Mouse (Mus musculus): ENCODE measurements around the gene Nfkbie. TPM values are rescaled to one million over a fixed set of nuclear protein-coding genes. Genes with fewer than 3 reads are reported as not detected.

Gene Nfkbie
- polyA plus RNA-seq, 1 experiment from 2014 or later = 2.0 TPM

DNA sequence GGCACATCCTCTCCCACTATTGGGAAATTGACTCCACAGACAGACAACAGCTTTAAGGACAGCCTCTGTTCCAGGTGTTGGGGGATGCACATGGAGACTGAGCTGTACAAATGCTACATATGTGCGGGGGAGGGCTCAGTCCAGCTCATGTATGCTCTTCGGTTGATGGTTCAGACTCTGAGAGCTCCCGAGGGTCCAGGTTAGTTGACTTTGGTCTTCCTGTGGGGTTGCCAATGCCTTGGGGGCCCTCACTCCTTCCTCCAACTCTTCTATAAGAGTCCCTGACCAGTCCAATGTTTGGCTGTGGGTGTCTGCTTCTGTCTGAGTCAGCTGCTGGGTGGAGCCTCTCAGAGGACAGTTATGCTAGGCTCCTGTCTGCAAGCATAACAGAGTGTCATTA lies 2.4 kb upstream of the Nfkbie start:
- H3K4me2 ChIP-seq = no peak overlapping the region
- H3K36me3 ChIP-seq = no peaks in the 10 kb centered on the region
- H3K27me3 ChIP-seq (replicated peaks) = peaks cover 79% of the 10 kb centered on the region
- WGBS (ENCODE audit: insufficient replicate concordance) = 66% methylated on average over 3 of the region's 3 CpGs
- H3K4me1 ChIP-seq = peaks cover 47% of the 10 kb centered on the region
- H3K27ac ChIP-seq = no peak overlapping the region
- H3K9me3 ChIP-seq (replicated peaks) = no peaks in the 10 kb centered on the region
- H3K9ac ChIP-seq = no peak overlapping the region
- ATAC-seq = no peak
- H3K4me3 ChIP-seq = no peak overlapping the region

DNA sequence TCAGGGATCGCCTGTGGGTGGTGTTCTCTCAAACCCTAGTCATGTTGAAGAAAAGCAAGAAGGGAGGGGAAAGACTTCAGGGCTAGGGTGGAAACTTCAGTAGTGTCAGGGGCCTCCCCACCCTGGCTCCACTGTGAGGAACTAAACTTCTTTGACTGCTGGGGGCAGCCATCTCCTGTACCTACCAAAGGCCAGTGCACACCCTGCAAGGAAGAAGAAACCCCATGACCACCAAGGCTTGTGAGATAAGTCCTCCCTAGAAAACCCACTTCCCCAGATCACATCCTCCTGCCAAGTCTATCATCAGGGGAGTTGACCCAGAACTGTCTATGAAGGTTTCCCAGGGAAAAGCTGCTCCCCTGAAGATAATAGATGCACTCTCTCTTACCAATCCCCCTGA lies 1.1 kb upstream of the Nfkbie start:
- H3K4me2 ChIP-seq = no peak overlapping the region

DNA sequence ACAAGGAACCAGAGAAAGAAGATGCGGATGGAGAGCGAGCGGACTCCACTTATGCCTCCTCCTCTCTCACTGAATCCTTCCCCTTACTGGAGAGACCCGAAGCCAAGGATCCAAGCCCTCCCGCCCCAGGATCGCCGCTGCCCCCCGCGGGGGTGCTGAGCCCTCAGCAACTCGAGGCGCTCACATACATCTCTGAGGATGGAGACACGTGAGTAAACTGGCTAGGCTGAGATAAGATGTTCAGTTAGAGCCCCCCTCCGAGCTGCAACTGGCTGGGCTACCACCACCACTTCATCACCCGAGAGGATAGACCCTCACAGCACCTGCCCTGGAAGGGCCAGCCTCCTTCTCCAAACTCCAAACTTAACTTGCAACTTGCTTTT lies 595 bp downstream of the Nfkbie start:
- ATAC-seq = no peak
- WGBS (ENCODE audit: insufficient replicate concordance) = 2% methylated on average over 14 of the region's 14 CpGs
- H3K27me3 ChIP-seq (replicated peaks) = peaks cover 59% of the 10 kb centered on the region
- H3K4me3 ChIP-seq = peak overlapping the region; percentile 58
- H3K27ac ChIP-seq = no peak overlapping the region
- H3K4me2 ChIP-seq = peak overlapping the region; percentile 84
- H3K9me3 ChIP-seq (replicated peaks) = no peaks in the 10 kb centered on the region
- H3K9ac ChIP-seq = peak overlapping the region; percentile 54
- peaks cover 31% of the 10 kb centered on the region for H3K4me1 ChIP-seq
- H3K36me3 ChIP-seq = peaks cover 5% of the 10 kb centered on the region; the same call in 1 of the 2 replicates

More for the DNA sequence above, 1.1 kb upstream of the Nfkbie start:
- no peak for ATAC-seq
- Histone ChIP-seq H3K27ac (no peak overlapping the region), H3K9ac (no peak overlapping the region), H3K4me1 (peaks cover 35% of the 10 kb centered on the region), H3K4me3 (no peak overlapping the region), H3K9me3 (replicated peaks) (no peaks in the 10 kb centered on the region), H3K27me3 (replicated peaks) (peaks cover 75% of the 10 kb centered on the region), H3K36me3 (no peaks in the 10 kb centered on the region)
- WGBS (ENCODE audit: insufficient replicate concordance) = 26% methylated on average over 1 of the region's 1 CpGs

DNA sequence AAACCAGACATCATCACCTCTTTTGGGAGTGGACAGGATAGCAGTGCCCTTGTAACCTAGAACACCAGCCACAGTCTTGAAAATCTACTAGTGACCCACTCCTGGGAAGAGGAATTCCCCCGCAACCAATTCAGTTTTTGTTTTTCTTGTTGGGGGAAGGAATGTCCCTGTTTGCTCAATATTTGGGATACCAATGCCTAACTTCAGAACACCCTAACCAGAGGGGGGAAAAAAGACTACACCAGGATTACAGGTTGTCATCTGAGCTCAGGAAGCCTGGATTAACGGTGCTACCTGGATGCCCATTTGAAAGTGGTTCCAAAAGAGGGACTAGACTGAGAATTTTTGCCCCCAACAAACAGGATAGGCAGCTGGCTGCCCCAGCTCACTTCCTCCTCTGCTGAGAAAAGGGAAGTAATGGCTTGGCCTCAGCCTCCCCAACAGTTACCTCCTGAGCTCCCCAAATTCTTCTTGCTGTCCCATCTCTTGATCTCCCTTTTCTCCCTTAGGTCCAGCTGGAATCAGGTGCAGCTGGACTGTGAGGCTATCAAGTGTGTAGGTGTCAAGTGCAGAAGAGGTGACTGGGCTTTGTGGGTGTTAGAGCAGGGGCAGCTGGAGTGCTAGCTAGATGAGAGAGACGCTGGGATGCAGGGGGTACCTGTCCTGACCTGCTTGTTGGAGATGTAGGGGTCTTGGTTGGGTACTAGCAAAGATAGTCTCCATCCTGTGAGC lies 1.2 kb downstream of the Nfkbie start:
- H3K27ac ChIP-seq = no peak overlapping the region
- H3K4me2 ChIP-seq = peak overlapping the region; percentile 84
- peaks cover 31% of the 10 kb centered on the region for H3K4me1 ChIP-seq
- no peaks in the 10 kb centered on the region for H3K9me3 ChIP-seq (replicated peaks)
- no peak for ATAC-seq
- peaks cover 5% of the 10 kb centered on the region; the same call in 1 of the 2 replicates for H3K36me3 ChIP-seq
- peak overlapping the region; percentile 58 for H3K4me3 ChIP-seq
- 38% methylated on average over 3 of the region's 3 CpGs for whole genome bisulfite sequencing (ENCODE audit: insufficient replicate concordance)
- H3K27me3 ChIP-seq (replicated peaks) = peaks cover 53% of the 10 kb centered on the region
- peak overlapping the region; percentile 54; the same call in 1 of the 2 replicates for H3K9ac ChIP-seq

DNA sequence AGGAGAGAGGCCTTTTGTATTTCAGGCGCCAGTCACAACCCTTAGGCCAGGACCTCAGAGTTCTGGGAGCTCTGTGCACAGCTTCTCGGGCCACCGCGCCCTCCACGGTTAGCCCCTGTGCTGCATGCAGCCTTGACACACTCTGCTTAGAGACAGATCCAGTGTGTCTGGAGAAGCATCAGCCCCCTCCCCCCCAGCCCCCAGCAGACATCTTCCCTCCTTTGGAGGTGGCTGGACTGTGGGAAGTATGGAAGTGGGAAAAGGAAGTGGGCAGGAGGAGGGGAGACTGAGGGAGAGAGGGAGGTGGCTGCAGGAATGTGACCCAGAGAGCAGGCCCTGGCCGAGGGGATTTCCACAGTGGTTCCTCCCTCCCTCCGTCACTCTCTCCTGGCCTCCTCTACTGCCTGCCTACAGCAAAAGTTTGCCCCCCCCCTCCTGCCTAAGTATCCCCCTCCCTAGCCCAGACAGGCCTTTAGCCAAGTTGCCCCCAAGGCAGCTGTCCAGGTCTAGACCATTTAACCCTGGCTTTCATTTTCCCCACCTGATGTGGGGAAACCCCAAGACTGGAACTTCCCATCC lies 1.8 kb downstream of the Nfkbie start:
- peaks cover 48% of the 10 kb centered on the region for H3K27me3 ChIP-seq (replicated peaks)
- ATAC-seq = no peak
- 37% methylated on average over 6 of the region's 7 CpGs for WGBS (ENCODE audit: insufficient replicate concordance)

DNA sequence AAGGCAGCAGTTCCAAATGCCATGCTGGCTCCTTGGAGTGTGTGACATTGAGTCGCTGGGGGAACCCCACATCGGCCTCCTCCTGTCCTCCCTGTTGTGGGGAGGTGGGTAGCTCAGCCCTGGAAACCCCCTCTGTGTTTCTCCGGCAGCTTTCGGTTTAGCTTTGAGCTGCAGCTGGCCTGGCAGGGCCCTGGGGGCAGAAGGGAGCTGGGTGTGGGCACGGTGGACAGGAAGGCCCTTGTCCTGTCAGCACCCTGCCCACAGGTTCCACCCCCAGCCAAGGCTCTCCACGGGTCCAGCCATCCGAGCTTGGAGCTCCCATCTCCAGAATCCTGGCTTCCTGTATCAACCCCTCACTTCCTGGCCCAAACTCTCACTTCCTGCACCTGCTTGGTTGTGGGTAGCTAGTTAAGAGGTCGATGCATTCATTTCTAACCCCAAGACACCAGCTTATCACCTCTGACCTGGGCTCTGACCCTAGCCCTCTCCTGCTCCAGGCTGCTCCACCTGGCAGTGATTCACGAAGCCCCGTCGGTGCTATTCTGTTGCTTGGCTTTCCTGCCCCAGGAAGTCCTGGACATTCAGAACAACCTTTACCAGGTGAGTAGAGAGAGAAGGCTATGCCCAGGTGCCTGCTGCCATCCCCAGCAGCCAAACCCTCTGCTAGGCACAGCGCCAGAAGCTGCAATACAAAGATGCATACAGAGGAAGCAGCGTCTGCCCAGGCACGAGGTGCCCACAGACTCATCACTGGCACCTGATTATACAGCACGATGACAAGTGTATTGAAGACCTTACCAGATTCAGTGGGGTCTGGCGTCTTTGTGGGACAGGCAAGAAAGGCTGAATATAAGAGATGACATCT lies 2.7 kb downstream of the Nfkbie start:
- Histone ChIP-seq H3K4me3 (no peak overlapping the region), H3K4me2 (peak overlapping the region; percentile 84; the same call in 1 of the 2 replicates), H3K27me3 (replicated peaks) (peaks cover 47% of the 10 kb centered on the region), H3K4me1 (peaks cover 27% of the 10 kb centered on the region), H3K9ac (no peak overlapping the region), H3K27ac (no peak overlapping the region), H3K36me3 (peaks cover 5% of the 10 kb centered on the region; the same call in 1 of the 2 replicates), H3K9me3 (replicated peaks) (no peaks in the 10 kb centered on the region)
- ATAC-seq = no peak
- 57% methylated on average over 16 of the region's 16 CpGs for WGBS (ENCODE audit: insufficient replicate concordance)

More for the DNA sequence above, 1.8 kb downstream of the Nfkbie start:
- Histone ChIP-seq H3K4me3 (0 out of 2 replicates have a peak overlapping the region, but pooled peaks have one; percentile 58), H3K36me3 (peaks cover 5% of the 10 kb centered on the region; the same call in 1 of the 2 replicates), H3K4me2 (peak overlapping the region; percentile 84), H3K9me3 (replicated peaks) (no peaks in the 10 kb centered on the region), H3K4me1 (peaks cover 27% of the 10 kb centered on the region), H3K27ac (no peak overlapping the region), H3K9ac (no peak overlapping the region)

DNA sequence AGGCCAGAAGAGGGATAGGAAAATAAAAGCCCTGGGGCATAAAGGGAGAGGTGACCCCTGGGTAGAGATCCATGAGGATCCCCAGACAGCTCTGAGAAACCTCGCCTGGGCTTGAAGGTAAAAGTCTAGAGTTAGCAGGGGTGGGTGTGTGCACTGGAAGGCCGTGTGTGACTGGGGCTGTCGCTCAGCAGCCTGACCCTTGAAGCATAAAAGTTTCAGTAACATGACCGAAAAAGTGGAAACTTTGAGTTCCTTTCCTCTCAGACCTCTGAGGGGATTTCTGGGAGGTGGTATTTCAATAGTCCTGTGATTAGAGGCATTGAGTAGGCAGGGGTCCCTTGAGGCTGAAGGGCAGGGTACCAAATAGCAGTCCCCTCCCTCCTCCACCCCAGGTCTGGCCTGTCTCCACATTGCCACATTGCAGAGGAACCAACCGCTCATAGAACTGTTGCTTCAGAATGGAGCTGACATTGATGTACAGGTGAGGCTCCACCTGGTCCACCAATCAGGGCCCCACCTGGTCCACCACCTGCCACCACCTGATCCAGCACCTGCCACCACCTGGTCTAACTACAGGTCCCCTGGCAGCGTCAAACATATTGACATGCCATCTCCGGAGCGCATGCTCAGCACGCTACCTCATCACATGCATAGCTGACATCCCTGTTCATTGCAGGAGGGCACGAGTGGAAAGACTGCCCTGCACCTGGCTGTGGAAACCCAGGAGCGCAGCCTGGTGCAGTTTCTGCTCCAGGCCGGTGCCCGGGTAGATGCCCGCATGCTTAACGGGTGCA lies 4.4 kb downstream of the Nfkbie start:
- peaks cover 33% of the 10 kb centered on the region for H3K4me1 ChIP-seq
- ATAC-seq = no peak
- WGBS (ENCODE audit: insufficient replicate concordance) = 79% methylated on average over 15 of the region's 15 CpGs
- H3K4me3 ChIP-seq = no peak overlapping the region
- H3K4me2 ChIP-seq = no peak overlapping the region
- H3K36me3 ChIP-seq = peaks cover 5% of the 10 kb centered on the region; the same call in 1 of the 2 replicates
- H3K27ac ChIP-seq = no peak overlapping the region
- H3K9ac ChIP-seq = no peak overlapping the region
- H3K9me3 ChIP-seq (replicated peaks) = no peaks in the 10 kb centered on the region
- peaks cover 34% of the 10 kb centered on the region for H3K27me3 ChIP-seq (replicated peaks)

DNA sequence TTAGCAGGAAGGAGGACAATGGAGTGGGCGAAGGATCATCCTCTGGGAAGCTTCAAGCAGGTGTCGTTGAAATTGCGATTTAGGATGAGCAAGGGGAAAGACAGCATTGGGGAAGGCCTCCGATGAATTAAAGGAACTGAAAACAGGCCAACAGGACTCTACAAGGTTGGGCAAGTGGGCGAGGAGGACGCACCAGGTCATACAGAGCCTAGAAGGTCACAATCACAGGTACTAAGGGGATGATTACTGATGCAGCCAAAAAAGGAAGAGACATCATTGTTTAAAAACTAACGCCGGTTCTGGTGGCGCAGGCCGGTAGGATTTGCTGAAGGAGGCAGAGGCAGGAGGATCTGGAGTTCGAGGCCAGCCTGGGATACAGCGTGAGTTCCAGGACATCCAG lies 7.7 kb downstream of the Nfkbie start:
- peaks cover 39% of the 10 kb centered on the region for H3K4me1 ChIP-seq
- peak overlapping the region; percentile 97 for H3K4me2 ChIP-seq
- ATAC-seq = no peak
- H3K9ac ChIP-seq = no peak overlapping the region
- H3K4me3 ChIP-seq = no peak overlapping the region
- H3K27me3 ChIP-seq (replicated peaks) = peaks cover 9% of the 10 kb centered on the region
- H3K9me3 ChIP-seq (replicated peaks) = no peaks in the 10 kb centered on the region
- WGBS (ENCODE audit: insufficient replicate concordance) = 65% methylated on average over 12 of the region's 12 CpGs
- no peak overlapping the region for H3K27ac ChIP-seq
- peaks cover 38% of the 10 kb centered on the region for H3K36me3 ChIP-seq

DNA sequence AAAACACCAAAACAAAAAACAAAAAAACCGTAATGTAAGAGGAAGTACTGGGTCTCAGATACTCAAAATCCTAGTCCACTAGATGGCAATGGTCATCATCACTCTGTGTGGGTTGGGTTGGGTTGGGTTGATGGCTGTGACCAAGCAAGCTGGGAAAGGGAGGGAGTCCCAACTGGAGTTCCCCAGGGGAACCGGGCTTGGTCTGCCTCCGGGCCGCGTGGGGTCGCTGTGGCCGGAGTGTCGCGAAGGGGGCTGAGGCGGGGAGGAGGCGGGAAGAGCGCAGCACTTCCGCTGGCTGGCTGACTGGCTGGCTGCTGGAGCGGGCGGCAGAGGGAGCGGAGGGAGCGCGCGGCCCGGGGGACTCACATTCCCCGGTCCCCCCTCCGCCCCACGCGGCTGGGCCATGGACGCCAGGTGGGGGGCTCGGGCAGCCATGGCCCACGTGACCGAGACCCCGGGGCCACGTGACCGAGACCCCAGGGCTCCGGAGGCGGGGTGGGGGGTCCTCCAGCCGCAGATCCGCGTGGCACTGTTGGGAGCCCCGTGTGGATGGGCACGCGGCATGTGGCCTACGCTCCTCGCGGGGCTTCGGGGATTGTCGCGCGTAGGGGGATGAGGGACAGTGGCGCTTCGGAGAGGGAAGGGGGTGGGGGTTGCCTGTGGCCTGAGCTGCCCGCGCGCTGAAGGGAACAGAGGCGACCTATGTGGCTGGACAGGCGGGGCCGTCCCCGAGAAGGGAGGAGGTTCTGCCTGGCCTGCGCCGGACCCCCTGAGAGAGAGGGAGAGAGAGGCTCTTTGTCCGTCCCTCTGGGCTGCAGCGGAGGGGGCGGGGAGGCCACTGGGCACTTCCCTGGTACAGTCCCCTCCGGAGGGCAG lies 8.4 kb downstream of the Nfkbie start, which contains the start of gene Slc35b2:
TSS of gene Slc35b2 (plus strand) at position 220 of the 876 bp plus-strand sequence.
- Histone ChIP-seq H3K4me3 (peak within 1 kb of the TSS; percentile 86), H3K9me3 (replicated peaks) (no peaks in the 10 kb centered on the region), H3K4me1 (peaks cover 44% of the 10 kb centered on the region), H3K36me3 (peaks cover 44% of the 10 kb centered on the region), H3K27ac (peak within 1 kb of the TSS; percentile 81), H3K9ac (peak within 1 kb of the TSS; percentile 97), H3K4me2 (peak within 1 kb of the TSS; percentile 97), H3K27me3 (replicated peaks) (peaks cover 2% of the 10 kb centered on the region; the same call in 1 of the 2 replicates)
- ATAC-seq = peak; percentile 79
- under 1% methylated on average over 58 of the region's 61 CpGs for WGBS (ENCODE audit: insufficient replicate concordance)

DNA sequence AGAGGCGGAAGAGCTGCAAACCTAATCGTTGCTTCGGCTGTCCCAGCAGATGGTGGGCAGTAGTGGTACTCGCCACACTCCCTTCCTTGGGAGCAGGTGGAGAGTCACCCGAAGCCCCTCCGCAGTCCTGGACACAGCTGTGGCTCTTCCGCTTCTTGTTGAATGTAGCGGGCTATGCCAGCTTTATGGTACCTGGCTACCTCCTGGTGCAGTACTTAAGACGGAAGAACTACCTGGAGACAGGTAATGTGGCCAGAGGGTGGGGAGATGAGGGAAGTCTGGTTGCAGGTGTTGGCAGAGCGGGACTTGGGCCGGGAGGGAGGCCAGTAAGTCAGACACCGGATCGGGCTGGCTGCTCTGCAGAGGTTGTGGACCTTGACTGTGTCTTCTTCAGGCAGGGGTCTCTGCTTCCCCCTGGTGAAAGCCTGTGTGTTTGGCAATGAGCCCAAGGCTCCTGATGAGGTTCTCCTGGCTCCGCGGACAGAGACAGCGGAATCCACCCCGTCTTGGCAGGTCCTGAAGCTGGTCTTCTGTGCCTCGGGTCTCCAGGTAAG lies 9.1 kb downstream of the Nfkbie start:
- Histone ChIP-seq H3K9me3 (replicated peaks) (no peaks in the 10 kb centered on the region), H3K27me3 (replicated peaks) (no peaks in the 10 kb centered on the region), H3K9ac (peak overlapping the region; percentile 97), H3K4me1 (peaks cover 50% of the 10 kb centered on the region), H3K4me3 (peak overlapping the region; percentile 86), H3K4me2 (peak overlapping the region; percentile 97), H3K27ac (peak overlapping the region; percentile 81), H3K36me3 (peaks cover 52% of the 10 kb centered on the region)
- WGBS (ENCODE audit: insufficient replicate concordance) = 13% methylated on average over 18 of the region's 18 CpGs
- no peak for ATAC-seq

Data from liver, embryonic 12.5 days (tissue).